Mouse (Mus musculus) hindbrain, embryonic 15.5 days (tissue): ENCODE data around the gene Tmprss4. TPM values are rescaled to one million over a fixed set of nuclear protein-coding genes. Genes with fewer than 3 reads are reported as not detected.

Experiments used
- ATAC-seq: fragments of 200-750 bp; cut with Nextera tagmentation; 2 replicates; pipeline ENCODE4 v1.8.0; 2017; ENCODE audit warnings: low read depth, moderate number of reproducible peaks, moderate TSS enrichment; ENCODE audit not compliant: low FRiP score
- H3K27ac ChIP-seq: fragments of 300-500 bp; sonication (generic); replicated peaks from 2 replicates; pipeline ENCODE4 v1.5.1; 2015; ENCODE audit warnings: mild to moderate bottlenecking, inconsistent platforms
- H3K27me3 ChIP-seq: fragments of 300-500 bp; sonication (generic); 2 replicates; pipeline ENCODE4 v1.6.1; 2015; ENCODE audit warnings: control low read depth, inconsistent platforms
- H3K36me3 ChIP-seq: fragments of 300-500 bp; sonication (generic); 2 replicates; pipeline ENCODE4 v1.6.1; 2015; ENCODE audit warnings: control low read depth, inconsistent platforms
- H3K4me1 ChIP-seq: fragments of 300-500 bp; sonication (generic); replicated peaks from 2 replicates; pipeline ENCODE4 v1.6.1; 2015; ENCODE audit warnings: control low read depth, inconsistent platforms
- H3K4me2 ChIP-seq: fragments of 300-500 bp; sonication (generic); 2 replicates; pipeline ENCODE4 v1.6.1; 2015; ENCODE audit warnings: moderate library complexity, mild to moderate bottlenecking, inconsistent platforms
- H3K4me3 ChIP-seq: fragments of 300-500 bp; sonication (generic); 2 replicates; pipeline ENCODE4 v1.5.1; 2015; ENCODE audit warnings: mild to moderate bottlenecking, inconsistent platforms
- H3K9ac ChIP-seq: fragments of 300-500 bp; sonication (generic); 2 replicates; pipeline ENCODE4 v1.6.1; 2015; ENCODE audit warnings: inconsistent platforms
- H3K9me3 ChIP-seq: fragments of 300-500 bp; sonication (generic); 2 replicates; pipeline ENCODE4 v1.6.1; 2016; ENCODE audit warnings: control low read depth, inconsistent platforms
- WGBS: fragments of 180-500 bp; shearing (Covaris S2); methylation state at CpG from one replicate; pipeline ENCODE4 v1.1.7; 2015; 5-methylcytosine and 5-hydroxymethylcytosine counted together
- polyA plus RNA-seq: library from polyadenylated mRNA; unstranded; fragments of >200 nt; fragmentation: Nextera tagmentation; extraction: Ambion mirVana; gene quantifications from 2 replicates; pipeline ENCODE4 v1.2.1, GENCODE M21; 2015

The Tmprss4 gene
- polyA plus RNA-seq, 1 experiment from 2014 or later, result 0.14 TPM

DNA sequence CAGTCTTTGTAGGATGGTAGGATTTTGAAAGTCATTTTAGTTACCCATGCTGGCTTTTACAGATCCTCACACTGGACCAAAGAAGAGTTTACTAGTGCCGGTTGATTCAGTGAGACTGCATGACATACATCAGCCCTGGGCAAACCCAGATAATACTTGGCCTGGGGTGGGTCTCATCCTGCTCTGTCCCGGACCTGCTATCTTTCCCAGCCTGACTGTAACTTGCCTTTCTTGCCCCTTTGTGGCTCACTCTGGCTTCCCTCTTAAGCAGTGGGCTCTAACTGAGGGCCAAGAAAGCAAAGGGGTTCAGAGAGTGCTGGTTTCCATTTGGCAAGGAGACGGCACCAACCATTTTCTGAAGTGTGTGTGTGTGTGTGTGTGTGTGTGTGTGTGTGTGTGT is 15.8 kb upstream of the Tmprss4 start:
- Histone ChIP-seq H3K36me3 (no peaks in the 10 kb centered on the region), H3K27ac (no peak overlapping the region), H3K9ac (no peak overlapping the region), H3K4me1 (no peaks in the 10 kb centered on the region), H3K4me2 (no peak overlapping the region), H3K9me3 (no peaks in the 10 kb centered on the region), H3K4me3 (no peak overlapping the region), H3K27me3 (no peaks in the 10 kb centered on the region)
- no peak for ATAC-seq
- WGBS, result 87% methylated on average over 3 of the region's 3 CpGs

DNA sequence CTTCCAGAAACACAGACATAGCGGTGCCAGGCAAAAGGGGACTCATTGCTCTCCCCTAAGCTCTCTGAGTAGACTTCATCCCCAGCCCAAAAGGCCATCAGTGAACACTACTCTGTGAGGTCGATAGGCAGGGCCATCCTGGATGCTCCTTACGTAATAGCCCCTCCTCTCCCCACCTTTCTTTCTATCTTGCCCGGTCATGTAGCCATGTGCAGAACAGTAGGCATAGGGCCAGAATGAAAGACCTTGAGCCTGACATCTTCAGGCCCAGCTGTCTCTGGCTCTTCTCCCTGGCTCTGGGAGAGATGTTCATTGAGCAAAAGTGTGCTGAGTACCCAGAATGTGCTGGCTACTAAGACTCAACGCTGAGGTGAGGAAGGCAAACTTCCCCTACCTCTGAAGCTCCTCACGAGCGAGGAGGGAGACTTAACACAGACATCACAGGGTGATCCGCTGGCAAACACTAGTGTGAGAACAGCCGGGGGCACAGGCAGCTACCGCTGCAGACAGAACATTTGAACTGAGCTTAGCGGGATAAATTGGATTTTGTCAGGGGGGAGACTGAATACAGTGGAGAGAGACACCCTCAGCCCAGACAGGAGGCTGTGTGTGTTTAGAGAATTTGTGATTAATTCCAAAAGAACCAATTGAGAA is 11.8 kb upstream of the Tmprss4 start:
- H3K27ac ChIP-seq, result no peak overlapping the region
- H3K4me1 ChIP-seq, result no peaks in the 10 kb centered on the region
- no peak overlapping the region for H3K4me2 ChIP-seq
- no peaks in the 10 kb centered on the region for H3K9me3 ChIP-seq
- H3K36me3 ChIP-seq, result no peaks in the 10 kb centered on the region
- no peaks in the 10 kb centered on the region for H3K27me3 ChIP-seq
- no peak overlapping the region for H3K9ac ChIP-seq
- H3K4me3 ChIP-seq, result no peak overlapping the region
- 73% methylated on average over 11 of the region's 11 CpGs for WGBS
- no peak for ATAC-seq

DNA sequence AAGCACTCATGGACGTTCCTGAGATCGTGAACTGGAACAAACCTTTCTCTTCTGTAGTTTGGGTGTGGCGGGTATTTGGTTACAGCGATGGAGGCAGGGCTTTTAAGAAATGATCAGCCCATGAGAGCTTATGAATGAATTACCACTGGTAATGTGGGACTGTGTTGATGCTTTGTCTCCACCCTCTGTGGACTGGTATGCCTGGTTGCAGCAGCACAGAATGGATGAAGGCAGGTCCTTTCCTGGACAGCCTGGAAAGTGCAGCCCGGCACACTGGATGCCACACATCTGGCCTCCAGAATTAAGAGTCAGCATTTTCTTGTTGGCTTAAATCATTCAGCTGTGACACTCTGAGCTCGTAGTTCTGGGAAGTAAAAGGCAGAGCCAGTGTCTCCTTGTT is 8.1 kb upstream of the Tmprss4 start:
- H3K4me1 ChIP-seq, result no peaks in the 10 kb centered on the region
- no peak overlapping the region for H3K27ac ChIP-seq
- H3K9ac ChIP-seq, result no peak overlapping the region
- H3K27me3 ChIP-seq, result no peaks in the 10 kb centered on the region
- no peak for ATAC-seq
- WGBS, result 74% methylated on average over 6 of the region's 6 CpGs
- H3K36me3 ChIP-seq, result no peaks in the 10 kb centered on the region
- no peaks in the 10 kb centered on the region for H3K9me3 ChIP-seq
- H3K4me2 ChIP-seq, result no peak overlapping the region
- no peak overlapping the region for H3K4me3 ChIP-seq

DNA sequence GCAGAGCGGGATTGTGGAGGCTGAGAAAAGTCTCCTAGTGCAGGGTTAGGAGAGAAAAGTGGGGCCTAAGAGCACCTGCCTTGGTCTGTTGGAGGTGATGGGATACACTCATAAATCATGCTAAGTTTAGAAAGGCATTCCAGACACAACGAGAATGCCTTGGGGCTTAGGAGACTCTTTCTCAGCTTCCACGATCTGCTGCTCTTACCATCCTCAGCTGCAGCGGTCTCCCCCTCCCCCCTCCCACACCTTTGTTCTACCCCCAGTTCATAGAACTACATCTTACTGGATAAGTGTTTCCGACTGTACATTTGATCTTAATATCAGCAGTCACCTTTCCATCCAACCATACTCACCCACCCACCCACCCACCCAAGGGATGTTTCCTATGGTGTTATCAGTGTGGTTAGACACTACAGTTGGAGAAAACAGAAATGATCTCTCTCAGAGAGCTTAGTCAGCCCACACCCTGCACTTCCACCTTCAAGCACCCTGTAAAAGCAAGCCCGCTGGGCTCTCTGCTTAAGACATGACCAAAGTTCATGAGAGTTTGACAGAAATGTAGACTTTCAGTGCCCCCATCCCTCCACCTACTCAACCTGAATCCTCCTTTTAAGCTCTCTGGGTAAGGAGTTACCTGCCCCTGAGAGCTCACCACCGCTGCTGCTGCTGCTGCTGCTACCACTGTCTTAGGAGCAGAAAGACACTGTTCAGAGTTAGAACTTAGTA is 3.3 kb upstream of the Tmprss4 start:
- Histone ChIP-seq H3K9ac (no peak overlapping the region), H3K27ac (no peak overlapping the region), H3K27me3 (no peaks in the 10 kb centered on the region), H3K4me1 (no peaks in the 10 kb centered on the region), H3K4me2 (no peak overlapping the region), H3K4me3 (no peak overlapping the region), H3K36me3 (no peaks in the 10 kb centered on the region), H3K9me3 (no peaks in the 10 kb centered on the region)
- 83% methylated on average over 7 of the region's 7 CpGs for WGBS
- no peak for ATAC-seq

DNA sequence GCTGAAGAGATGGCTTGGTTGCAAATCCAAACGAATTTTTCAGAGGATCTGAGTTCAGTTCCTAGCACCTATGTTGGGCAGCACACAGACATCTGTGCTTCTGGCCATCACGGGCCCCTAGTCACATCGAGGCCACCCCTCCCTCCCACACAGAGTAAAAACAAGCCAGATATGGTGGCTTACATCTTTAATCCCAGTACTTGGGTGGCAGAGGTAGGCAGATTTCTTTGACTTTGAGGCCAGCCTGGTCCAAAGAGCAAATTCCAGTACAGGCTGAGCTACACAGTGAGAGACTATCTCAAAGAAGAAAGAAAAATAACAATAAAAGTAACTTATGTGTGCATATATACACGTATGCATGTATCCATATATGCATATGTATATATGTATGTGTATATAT is 2.2 kb upstream of the Tmprss4 start:
- Histone ChIP-seq H3K4me1 (no peaks in the 10 kb centered on the region), H3K9ac (no peak overlapping the region), H3K27me3 (no peaks in the 10 kb centered on the region), H3K4me3 (no peak overlapping the region), H3K4me2 (no peak overlapping the region), H3K9me3 (no peaks in the 10 kb centered on the region), H3K27ac (no peak overlapping the region), H3K36me3 (no peaks in the 10 kb centered on the region)
- 74% methylated on average over 4 of the region's 4 CpGs for WGBS
- no peak for ATAC-seq

DNA sequence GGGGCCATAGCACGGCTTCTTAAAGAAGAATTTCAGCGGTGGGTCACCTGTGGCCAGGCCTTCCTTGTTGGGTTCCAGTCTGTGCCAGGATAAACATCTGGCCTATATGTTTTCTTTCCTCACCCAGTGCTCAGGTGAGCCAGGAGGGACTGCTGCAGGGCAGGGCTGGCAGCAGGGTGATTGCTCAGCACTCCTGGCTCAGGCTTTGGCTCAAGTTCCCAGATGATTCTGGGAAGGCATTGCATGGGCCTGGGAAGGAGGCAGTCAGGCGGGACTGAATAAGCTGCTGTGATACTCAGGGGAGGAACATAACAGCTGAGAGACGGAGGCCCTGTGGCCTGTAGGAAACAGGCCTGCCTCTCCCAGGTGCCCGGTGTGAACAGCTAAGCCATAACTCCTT is 1.3 kb upstream of the Tmprss4 start:
- Histone ChIP-seq H3K4me1 (no peaks in the 10 kb centered on the region), H3K36me3 (no peaks in the 10 kb centered on the region), H3K4me2 (no peak overlapping the region), H3K27ac (no peak overlapping the region), H3K27me3 (no peaks in the 10 kb centered on the region), H3K9me3 (no peaks in the 10 kb centered on the region), H3K4me3 (no peak overlapping the region), H3K9ac (no peak overlapping the region)
- ATAC-seq, result no peak
- WGBS, result 82% methylated on average over 5 of the region's 5 CpGs

DNA sequence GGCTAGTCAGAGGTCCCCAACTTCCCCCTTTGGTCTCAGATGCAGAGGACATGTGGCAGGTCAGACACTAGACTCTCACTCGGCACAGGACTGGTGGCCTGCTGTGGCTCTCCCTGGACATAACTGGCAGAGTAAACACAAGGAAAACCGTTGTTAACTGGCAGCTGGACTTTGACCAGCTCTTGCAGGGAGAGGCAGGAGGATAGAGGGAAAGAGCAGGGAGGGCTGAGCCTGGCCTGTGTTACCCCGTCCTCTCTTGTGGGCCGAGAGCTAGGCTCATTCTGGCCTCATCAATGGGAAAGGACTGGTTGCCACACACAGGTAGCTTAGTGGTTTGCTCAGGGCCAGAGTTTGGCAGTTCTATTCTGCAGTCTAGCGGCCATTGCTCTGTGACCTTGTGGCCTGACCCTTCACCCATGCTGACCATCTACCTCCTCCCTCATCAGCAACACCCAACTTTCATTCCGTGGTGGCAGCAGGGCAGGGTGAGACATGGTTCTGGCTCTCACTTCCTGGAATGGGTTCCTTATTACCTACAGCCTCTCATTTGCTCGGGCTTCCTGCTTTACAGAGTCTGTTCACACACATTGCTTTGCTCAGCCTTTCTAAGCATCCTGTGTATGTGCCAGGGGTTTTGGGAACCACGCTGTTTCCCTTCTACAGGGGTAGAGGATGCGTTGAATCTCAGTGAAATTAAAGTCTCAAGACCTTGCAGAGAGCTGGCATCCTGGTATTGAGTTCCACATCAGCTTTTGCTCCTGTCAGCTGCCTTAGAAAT is 1.7 kb downstream of the Tmprss4 start:
- ATAC-seq, result no peak
- H3K36me3 ChIP-seq, result no peaks in the 10 kb centered on the region
- 80% methylated on average over 9 of the region's 9 CpGs for WGBS

DNA sequence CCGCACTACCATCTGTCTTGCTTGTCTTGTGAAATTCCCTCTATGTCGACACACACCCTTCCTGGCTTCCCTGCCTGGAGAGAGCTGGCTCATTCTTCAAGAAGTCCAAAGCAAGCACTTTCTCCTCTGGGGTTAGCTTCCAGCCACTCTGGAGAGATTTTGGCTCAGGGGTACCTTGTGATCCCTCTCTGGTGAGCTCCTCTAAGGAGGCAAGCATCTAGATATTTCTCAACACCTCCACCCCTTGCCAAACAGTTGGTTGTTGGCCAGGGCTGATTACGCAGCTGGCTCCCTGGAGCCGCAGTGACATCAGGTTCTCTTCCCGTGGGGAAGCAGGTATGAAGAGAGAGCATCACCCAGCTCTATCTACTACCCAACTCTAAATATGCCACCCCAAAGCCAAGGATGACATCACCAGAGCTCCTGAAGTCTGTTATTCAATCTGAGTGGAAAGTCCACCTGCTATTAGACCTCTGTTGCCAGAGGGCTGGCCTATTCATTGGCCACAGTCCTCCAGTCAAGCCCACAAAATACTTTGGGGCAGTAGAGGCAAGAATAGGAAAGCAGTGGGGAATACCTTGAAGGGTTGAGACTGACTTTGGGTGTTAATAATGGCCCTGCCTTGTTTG is 2.5 kb downstream of the Tmprss4 start:
- Histone ChIP-seq H3K9ac (no peak overlapping the region), H3K27me3 (no peaks in the 10 kb centered on the region), H3K4me1 (no peaks in the 10 kb centered on the region), H3K9me3 (no peaks in the 10 kb centered on the region), H3K36me3 (no peaks in the 10 kb centered on the region), H3K27ac (no peak overlapping the region), H3K4me3 (no peak overlapping the region), H3K4me2 (no peak overlapping the region)
- no peak for ATAC-seq
- WGBS, result 83% methylated on average over 5 of the region's 5 CpGs

More for the DNA sequence above, 1.7 kb downstream of the Tmprss4 start:
- H3K27me3 ChIP-seq, result no peaks in the 10 kb centered on the region
- no peak overlapping the region for H3K27ac ChIP-seq
- no peak overlapping the region for H3K4me2 ChIP-seq
- H3K9ac ChIP-seq, result no peak overlapping the region
- H3K4me3 ChIP-seq, result no peak overlapping the region
- H3K9me3 ChIP-seq, result no peaks in the 10 kb centered on the region
- H3K4me1 ChIP-seq, result no peaks in the 10 kb centered on the region

DNA sequence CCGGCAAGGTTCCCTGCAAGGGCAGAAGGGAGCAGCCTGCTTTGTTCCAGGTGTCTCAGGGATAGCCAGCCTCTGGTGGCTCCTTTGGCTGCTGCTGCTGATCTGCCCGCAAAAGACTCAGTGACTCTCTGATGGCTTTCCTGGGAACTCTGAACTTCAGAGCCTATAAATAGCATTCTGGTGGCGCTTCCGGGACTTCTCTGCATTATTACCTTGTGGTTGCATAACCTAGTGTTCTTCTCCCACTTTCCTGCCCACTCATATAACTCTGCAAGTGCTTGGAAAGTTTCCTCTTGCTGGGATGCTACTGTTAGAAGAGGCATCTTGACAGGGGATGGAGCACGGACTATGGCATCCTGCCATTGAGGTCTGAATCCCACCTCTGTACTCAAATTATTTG is 6.3 kb downstream of the Tmprss4 start:
- Histone ChIP-seq H3K4me1 (no peaks in the 10 kb centered on the region), H3K36me3 (no peaks in the 10 kb centered on the region), H3K9ac (no peak overlapping the region), H3K9me3 (no peaks in the 10 kb centered on the region), H3K27me3 (no peaks in the 10 kb centered on the region), H3K4me2 (no peak overlapping the region), H3K27ac (no peak overlapping the region), H3K4me3 (no peak overlapping the region)
- 90% methylated on average over 5 of the region's 5 CpGs for WGBS
- no peak for ATAC-seq

DNA sequence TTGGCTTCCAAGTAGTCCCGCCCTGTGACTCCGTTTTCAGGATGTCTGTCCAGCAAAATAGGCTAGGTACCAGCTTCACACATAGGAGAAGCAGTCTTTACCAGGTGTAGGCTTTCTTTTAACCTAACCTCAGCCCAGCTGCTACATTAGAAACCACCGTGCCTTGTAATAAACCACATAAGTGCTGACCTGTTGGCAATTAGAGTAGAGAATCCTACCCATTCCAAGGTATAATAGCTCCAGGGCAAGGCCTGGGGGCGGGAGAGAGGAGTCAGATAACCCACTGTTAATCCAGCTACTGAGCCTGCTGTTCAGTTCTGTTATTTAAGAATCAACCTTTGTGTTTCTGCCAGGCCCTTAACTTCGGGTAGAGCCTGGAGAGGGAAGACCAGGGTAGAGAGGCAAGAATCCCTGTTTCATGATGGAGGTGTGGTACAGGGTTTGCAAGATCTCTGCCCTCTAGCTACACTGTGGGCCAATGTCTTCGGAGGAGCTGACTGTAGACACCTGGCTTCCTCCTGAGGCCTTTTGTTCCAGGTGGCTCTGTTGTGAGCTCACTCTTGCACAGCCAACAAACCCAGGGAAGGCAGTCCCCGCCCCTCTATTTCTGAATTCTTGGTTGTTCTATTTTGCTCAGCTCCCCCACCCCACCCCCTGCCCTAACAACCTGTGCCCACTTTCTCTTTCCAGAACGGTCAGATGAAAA is 7.6 kb downstream of the Tmprss4 start:
- H3K4me3 ChIP-seq, result no peak overlapping the region
- no peak for ATAC-seq

DNA sequence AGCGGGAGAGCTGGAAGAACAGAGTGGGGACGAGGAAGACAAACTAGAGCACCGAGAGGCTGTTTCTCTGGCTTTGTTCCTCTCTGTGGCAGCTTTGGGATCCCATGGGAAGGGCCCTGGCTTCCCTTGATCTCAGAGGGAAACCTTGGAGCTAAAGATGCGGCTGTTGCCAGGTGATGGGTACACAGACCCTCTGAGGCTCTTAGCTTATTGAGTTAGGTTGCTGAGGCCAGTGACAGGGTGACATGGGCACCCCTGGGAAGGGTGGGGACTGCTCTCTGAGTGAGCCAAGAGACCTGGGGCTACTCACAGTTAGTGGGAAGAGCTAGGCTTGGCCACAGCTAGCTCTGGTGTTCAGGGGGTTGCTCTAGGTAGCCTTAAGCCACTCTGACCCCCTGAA is 8.4 kb downstream of the Tmprss4 start:
- no peak overlapping the region for H3K27ac ChIP-seq
- no peaks in the 10 kb centered on the region for H3K9me3 ChIP-seq
- no peak overlapping the region for H3K4me2 ChIP-seq
- no peak overlapping the region for H3K9ac ChIP-seq
- ATAC-seq, result no peak
- 69% methylated on average over 4 of the region's 4 CpGs for WGBS
- no peaks in the 10 kb centered on the region for H3K4me1 ChIP-seq
- no peaks in the 10 kb centered on the region for H3K27me3 ChIP-seq
- H3K4me3 ChIP-seq, result no peak overlapping the region
- no peaks in the 10 kb centered on the region for H3K36me3 ChIP-seq

More for the DNA sequence above, 7.6 kb downstream of the Tmprss4 start:
- Histone ChIP-seq H3K36me3 (no peaks in the 10 kb centered on the region), H3K4me2 (no peak overlapping the region), H3K4me1 (no peaks in the 10 kb centered on the region), H3K27me3 (no peaks in the 10 kb centered on the region), H3K27ac (no peak overlapping the region), H3K9me3 (no peaks in the 10 kb centered on the region), H3K9ac (no peak overlapping the region)
- WGBS, result 84% methylated on average over 8 of the region's 8 CpGs
